Mouse (Mus musculus): Measurements from ENCODE around the gene Ctnnbip1.

- TF ChIP-seq POLR2A (IDR thresholded peaks at IDR 0.05; ENCODE audit: control insufficient read depth, low read depth, low read length): no peak
- no peak for TF ChIP-seq CTCF (IDR thresholded peaks at IDR 0.05; ENCODE audit: control insufficient read depth, insufficient read depth, insufficient replicate concordance, low read depth, low read length)
Measured at GRCm38 (mm10) chr4:149600130-149600529, 82.1 kb downstream of the Ctnnbip1 start.
